Mouse (Mus musculus): ENCODE results near the gene Olfr1184. TPM values are rescaled to one million over a fixed set of nuclear protein-coding genes. Genes with fewer than 3 reads are reported as not detected.

The Olfr1184 gene
- polyA plus RNA-seq (2012; rRNA removed; ENCODE audit: low replicate concordance): not detected in 2 replicates

DNA sequence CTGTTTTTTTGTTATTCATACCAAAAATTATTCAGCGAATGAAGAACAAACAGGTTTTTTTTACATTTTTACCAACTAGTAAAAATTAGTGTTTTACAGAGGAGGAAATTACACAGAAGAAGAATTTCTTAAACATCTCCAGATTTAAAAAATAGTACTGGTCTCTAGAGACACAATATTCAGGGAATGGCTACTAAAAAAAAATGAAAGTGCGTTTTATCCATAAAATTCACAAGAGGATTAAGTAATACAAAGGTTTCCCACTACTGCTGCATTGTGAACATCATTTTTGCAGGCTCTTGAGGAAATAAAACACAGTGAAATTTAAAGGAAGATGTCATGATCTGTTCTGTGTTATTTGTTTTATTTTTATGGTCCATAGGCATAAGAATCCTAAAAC is at the start of gene Olfr1184:
Olfr1184 (plus strand) TSS at position 301 of the 400 bp plus-strand sequence.

DNA sequence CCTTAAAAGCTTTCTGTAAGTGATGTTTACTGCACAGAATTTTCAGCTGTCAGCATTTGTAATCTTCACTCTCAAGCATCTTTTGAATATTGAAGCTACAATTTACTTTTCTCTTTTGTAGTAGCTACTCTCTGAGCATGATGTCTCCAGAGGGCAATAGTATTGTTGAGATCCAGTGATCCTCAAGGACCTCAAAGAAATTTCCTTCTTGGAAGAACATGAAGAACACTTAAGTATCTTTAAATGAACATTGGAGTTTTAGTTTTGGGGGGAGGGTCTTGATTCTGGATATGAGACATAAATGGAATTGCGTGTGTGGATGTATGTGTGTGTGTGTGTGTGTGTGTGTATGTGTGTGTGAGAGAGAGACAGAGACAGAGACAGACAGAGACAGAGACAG is 34.4 kb upstream of the Olfr1184 start, which contains the start of gene Gm13757:
Gm13757 (minus strand) TSS at position 101 of the 400 bp plus-strand sequence.

DNA sequence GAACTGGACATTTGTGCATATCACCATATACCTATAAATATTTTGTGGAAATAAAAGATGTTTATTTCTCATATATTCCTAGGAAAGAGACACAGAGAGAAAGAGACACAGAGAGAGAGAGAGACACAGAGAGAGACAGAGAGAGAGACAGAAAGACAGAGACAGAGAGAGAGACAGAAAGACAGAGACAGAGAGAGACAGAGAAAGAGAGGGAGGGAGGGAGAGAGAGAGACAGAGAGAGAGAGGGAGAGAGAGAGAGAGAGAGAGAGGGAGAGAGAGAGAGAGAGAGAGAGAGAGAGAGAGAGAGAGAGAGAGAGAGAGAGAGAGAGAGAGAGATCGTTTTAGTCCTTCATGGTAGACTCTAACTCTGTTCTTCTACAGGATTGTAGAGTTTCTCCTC is 28.8 kb upstream of the Olfr1184 start, which contains the start of gene Olfr1183:
Olfr1183 (plus strand) TSS at position 301 of the 400 bp plus-strand sequence.

DNA sequence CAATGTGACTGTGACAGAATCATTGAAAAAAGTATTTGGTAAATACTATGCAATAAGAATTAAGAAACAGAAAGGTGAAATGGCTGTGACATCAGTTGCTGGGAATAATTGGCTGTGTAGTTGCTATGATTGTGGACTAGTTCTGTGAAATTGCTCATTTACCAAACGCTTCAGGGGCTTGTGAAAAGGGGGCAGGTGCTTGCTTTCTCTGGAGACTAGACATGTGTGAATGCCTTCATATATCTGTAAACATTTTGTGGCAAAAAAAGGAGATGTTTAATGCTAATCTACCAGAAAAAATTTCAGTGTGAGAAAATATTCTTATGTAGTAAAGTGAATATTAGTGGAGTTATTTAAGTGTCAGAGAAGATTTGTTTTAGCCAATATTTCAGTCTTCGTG is 9.6 kb downstream of the Olfr1184 start, which contains the start of gene Olfr1185-ps1:
Olfr1185-ps1 (plus strand) TSS at position 301 of the 400 bp plus-strand sequence.

DNA sequence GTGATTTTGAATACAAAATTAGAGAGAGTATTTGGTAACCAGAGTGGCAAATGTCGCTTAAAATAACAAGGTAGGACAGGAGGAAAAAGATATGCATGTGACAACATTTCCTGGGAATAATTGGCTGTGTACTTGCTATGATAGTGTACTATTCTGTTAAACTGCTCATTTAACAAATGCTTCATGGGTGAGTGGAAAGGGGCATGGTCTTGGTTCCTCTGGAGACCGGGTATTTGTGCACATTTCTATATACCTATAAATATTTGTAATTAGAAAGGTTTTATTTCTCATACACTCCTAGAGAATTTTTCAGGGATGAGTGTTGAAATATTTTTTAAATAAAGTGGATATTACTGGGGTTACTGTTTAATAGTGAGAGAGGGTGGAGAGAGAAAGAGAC is 34.9 kb downstream of the Olfr1184 start, which contains the start of gene Olfr1186:
Olfr1186 (plus strand) TSS at position 301 of the 400 bp plus-strand sequence.

Other genes starting within 250 kb of the Olfr1184 start
- not detected in 2 replicates for gene Olfr1173, start 203.7 kb upstream of the Olfr1184 start, polyA plus RNA-seq (2012; rRNA removed; ENCODE audit: low replicate concordance)
- not detected in 2 replicates for gene Olfr1174-ps, start 168.5 kb upstream of the Olfr1184 start, polyA plus RNA-seq (2012; rRNA removed; ENCODE audit: low replicate concordance)
- not detected in 2 replicates for gene Olfr1175-ps, start 156.4 kb upstream of the Olfr1184 start, polyA plus RNA-seq (2012; rRNA removed; ENCODE audit: low replicate concordance)
- gene Olfr1176, start 146.9 kb upstream of the Olfr1184 start, polyA plus RNA-seq (2012; rRNA removed; ENCODE audit: low replicate concordance): not detected in 2 replicates
- not detected in 2 replicates for gene Olfr1177-ps, start 137.1 kb upstream of the Olfr1184 start, polyA plus RNA-seq (2012; rRNA removed; ENCODE audit: low replicate concordance)
- not detected in 2 replicates for gene Olfr1178, start 96.5 kb upstream of the Olfr1184 start, polyA plus RNA-seq (2012; rRNA removed; ENCODE audit: low replicate concordance)
- not detected in 2 replicates for gene Olfr1179, start 77.1 kb upstream of the Olfr1184 start, polyA plus RNA-seq (2012; rRNA removed; ENCODE audit: low replicate concordance)
- not detected in 2 replicates for gene Olfr1180, start 64.4 kb upstream of the Olfr1184 start, polyA plus RNA-seq (2012; rRNA removed; ENCODE audit: low replicate concordance)
- gene Olfr1181, start 57.4 kb upstream of the Olfr1184 start, polyA plus RNA-seq (2012; rRNA removed; ENCODE audit: low replicate concordance): not detected in 2 replicates
- not detected in 2 replicates for gene Gm13757, start 34.5 kb upstream of the Olfr1184 start, polyA plus RNA-seq (2012; rRNA removed; ENCODE audit: low replicate concordance)
- gene Olfr1183, start 28.7 kb upstream of the Olfr1184 start, polyA plus RNA-seq (2012; rRNA removed; ENCODE audit: low replicate concordance): not detected in 2 replicates
- gene Olfr1185-ps1, start 9.7 kb downstream of the Olfr1184 start, polyA plus RNA-seq (2012; rRNA removed; ENCODE audit: low replicate concordance): not detected in 2 replicates
- not detected in 2 replicates for gene Olfr1186, start 35.0 kb downstream of the Olfr1184 start, polyA plus RNA-seq (2012; rRNA removed; ENCODE audit: low replicate concordance)
- gene Olfr1188, start 73.3 kb downstream of the Olfr1184 start, polyA plus RNA-seq (2012; rRNA removed; ENCODE audit: low replicate concordance): not detected in 2 replicates
- not detected in 2 replicates for gene Olfr1189, start 102.9 kb downstream of the Olfr1184 start, polyA plus RNA-seq (2012; rRNA removed; ENCODE audit: low replicate concordance)
- not detected in 2 replicates for gene Olfr1191-ps1, start 156.9 kb downstream of the Olfr1184 start, polyA plus RNA-seq (2012; rRNA removed; ENCODE audit: low replicate concordance)
- gene Olfr1192-ps1, start 164.9 kb downstream of the Olfr1184 start, polyA plus RNA-seq (2012; rRNA removed; ENCODE audit: low replicate concordance): not detected in 2 replicates
- not detected in 2 replicates for gene Olfr1193, start 192.0 kb downstream of the Olfr1184 start, polyA plus RNA-seq (2012; rRNA removed; ENCODE audit: low replicate concordance)
- gene Olfr1195, start 205.6 kb downstream of the Olfr1184 start, polyA plus RNA-seq (2012; rRNA removed; ENCODE audit: low replicate concordance): not detected in 2 replicates
- not detected in 2 replicates for gene Olfr1196, start 221.0 kb downstream of the Olfr1184 start, polyA plus RNA-seq (2012; rRNA removed; ENCODE audit: low replicate concordance)
- gene Olfr1197, start 248.8 kb downstream of the Olfr1184 start, polyA plus RNA-seq (2012; rRNA removed; ENCODE audit: low replicate concordance): not detected in 2 replicates